Mouse (Mus musculus) forebrain, postnatal 0 days (tissue): Measurements from ENCODE around the gene Pigs. TPM values are rescaled to one million over a fixed set of nuclear protein-coding genes. Genes with fewer than 3 reads are reported as not detected.

Source experiments
- ATAC-seq: fragments of 200-750 bp; cut with Nextera tagmentation; 2 replicates; pipeline ENCODE4 v1.8.0; 2017; ENCODE audit warnings: mild to moderate bottlenecking, moderate library complexity
- DNase-seq: peaks from one replicate; pipeline ENCODE4 v3.0.0-alpha.2; 2015
- H3K27ac ChIP-seq: fragments of 300-500 bp; sonication (generic); 2 replicates; pipeline ENCODE4 v1.5.1; 2014; ENCODE audit warnings: low read depth, mild to moderate bottlenecking, antibody characterized with exemption, low read length, moderate library complexity, mixed read lengths
- H3K27me3 ChIP-seq: fragments of 300-500 bp; sonication (generic); 2 replicates; pipeline ENCODE4 v1.6.1; 2014; ENCODE audit warnings: mild to moderate bottlenecking, low read length, mixed read lengths; ENCODE audit not compliant: insufficient read depth
- H3K36me3 ChIP-seq: fragments of 300-500 bp; sonication (generic); 2 replicates; pipeline ENCODE4 v1.6.1; 2014; ENCODE audit warnings: mild to moderate bottlenecking, moderate library complexity; ENCODE audit not compliant: insufficient read depth
- H3K4me1 ChIP-seq: fragments of 300-500 bp; sonication (generic); 2 replicates; pipeline ENCODE4 v1.6.1; 2014; ENCODE audit warnings: antibody characterized with exemption; ENCODE audit not compliant: insufficient read depth
- H3K4me2 ChIP-seq: fragments of 300-500 bp; sonication (generic); 2 replicates; pipeline ENCODE4 v1.6.1; 2014; ENCODE audit warnings: low read depth, mild to moderate bottlenecking, moderate library complexity
- H3K4me3 ChIP-seq: fragments of 300-500 bp; sonication (generic); 2 replicates; pipeline ENCODE4 v1.5.1; 2014; ENCODE audit warnings: low read depth, low read length, mixed read lengths
- H3K9ac ChIP-seq: fragments of 300-500 bp; sonication (generic); 2 replicates; pipeline ENCODE4 v1.6.1; 2014; ENCODE audit warnings: mild to moderate bottlenecking
- H3K9me3 ChIP-seq: fragments of 300-500 bp; sonication (generic); 2 replicates; pipeline ENCODE4 v1.6.1; 2016; ENCODE audit warnings: low read length
- CTCF ChIP-seq: sonication (generic); IDR thresholded peaks from 2 replicates; pipeline ENCODE4 v1.5.1; 2016; ENCODE audit warnings: antibody characterized with exemption, control low read depth, low read depth
- WGBS: fragments of 180-500 bp; shearing (Covaris S2); extraction: QIAGEN DNeasy Blood & Tissue Kit; methylation state at CpG from one replicate; pipeline ENCODE4 v1.1.7; 2014; 5-methylcytosine and 5-hydroxymethylcytosine counted together
- polyA plus RNA-seq: library from polyadenylated mRNA; unstranded; fragments of >200 nt; fragmentation: Nextera tagmentation; extraction: Ambion mirVana; gene quantifications from 2 replicates; pipeline ENCODE4 v1.2.1, GENCODE M21; 2015
- total RNA-seq: library from RNA; depleted of rRNA; stranded (reverse); fragments of >200 nt; gene quantifications from 2 replicates; pipeline ENCODE4 v1.2.3, GENCODE M21; 2014

The Pigs gene
- total and polyA plus RNA-seq, 2 experiments from 2014 or later = 43.1 to 76.8 TPM

DNA sequence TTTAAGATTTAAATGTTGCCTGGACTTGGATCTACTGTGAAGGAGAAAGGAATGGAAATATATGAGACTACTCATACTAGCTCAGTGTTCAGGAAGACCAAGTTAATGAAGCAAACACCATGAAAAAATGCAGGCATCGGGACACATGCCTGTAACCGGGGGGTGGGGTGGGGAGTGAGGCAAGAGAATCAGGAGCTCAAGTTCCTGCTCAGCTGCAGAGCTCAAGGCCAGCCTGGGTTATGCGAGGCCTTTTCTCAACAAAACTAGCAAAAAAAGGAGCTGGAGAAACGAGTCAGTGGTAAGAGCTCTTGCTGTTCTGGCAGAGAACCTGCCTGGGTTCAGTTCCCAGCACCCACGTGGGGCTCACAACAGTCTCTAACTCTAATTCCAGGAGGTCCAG, 5.8 kb downstream of the Pigs start:
- Histone ChIP-seq H3K4me3 (no peak overlapping the region), H3K9me3 (no peaks in the 10 kb centered on the region), H3K4me1 (no peaks in the 10 kb centered on the region), H3K9ac (no peak overlapping the region), H3K4me2 (no peak overlapping the region), H3K27me3 (no peaks in the 10 kb centered on the region), H3K36me3 (peaks cover 46% of the 10 kb centered on the region), H3K27ac (no peak overlapping the region)
- no peak for TF ChIP-seq CTCF
- DNase-seq (no peak), ATAC-seq (no peak)
- WGBS = 98% methylated on average over 5 of the region's 5 CpGs

DNA sequence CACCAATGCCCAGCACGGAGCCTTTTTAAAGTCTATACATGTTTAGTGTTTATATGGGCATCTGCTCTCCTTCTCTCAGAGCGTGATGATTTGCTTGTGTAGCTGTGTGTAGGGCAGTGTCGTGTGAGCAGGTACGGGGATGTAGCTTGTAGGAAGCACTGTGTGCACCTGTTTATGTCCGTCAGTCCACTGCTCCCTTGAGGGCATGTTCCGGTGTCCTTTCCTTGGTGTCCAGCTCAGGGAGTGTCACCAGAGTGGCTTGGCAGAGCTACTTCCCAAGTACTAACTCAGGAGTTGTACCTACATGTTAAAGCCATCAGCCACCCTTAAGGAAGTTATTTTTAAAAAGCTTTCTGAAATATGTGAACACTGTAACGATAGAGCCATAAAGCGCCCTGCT, 8.8 kb downstream of the Pigs start:
- Histone ChIP-seq H3K27me3 (no peaks in the 10 kb centered on the region), H3K4me3 (no peak overlapping the region), H3K4me2 (no peak overlapping the region), H3K36me3 (peaks cover 61% of the 10 kb centered on the region), H3K27ac (no peak overlapping the region), H3K9me3 (no peaks in the 10 kb centered on the region), H3K4me1 (no peaks in the 10 kb centered on the region), H3K9ac (no peak overlapping the region)
- WGBS = 96% methylated on average over 8 of the region's 8 CpGs
- DNase-seq = no peak
- ATAC-seq = no peak
- TF ChIP-seq CTCF = no peak

DNA sequence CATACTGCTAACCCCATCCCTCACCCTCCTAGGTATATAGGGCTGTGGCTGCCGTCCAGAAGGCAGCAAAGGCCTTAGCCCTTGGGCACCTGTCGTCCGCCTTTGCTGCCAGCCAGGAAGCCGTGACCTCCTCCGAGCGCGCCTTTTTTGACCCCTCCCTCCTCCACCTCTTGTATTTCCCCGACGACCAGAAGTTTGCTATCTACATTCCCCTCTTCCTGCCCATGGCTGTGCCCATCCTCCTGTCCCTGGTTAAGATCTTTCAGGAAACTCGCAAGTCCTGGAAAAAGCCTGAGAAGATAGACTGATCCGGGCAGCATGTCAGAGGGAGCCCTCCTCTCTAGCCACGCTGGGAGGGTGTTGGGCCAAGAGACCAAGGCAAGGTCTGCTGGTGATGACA, 13.5 kb downstream of the Pigs start:
- ATAC-seq (no peak), DNase-seq (no peak)
- no peaks in the 10 kb centered on the region for H3K9me3 ChIP-seq
- no peak for TF ChIP-seq CTCF
- no peak overlapping the region for H3K27ac ChIP-seq
- H3K36me3 ChIP-seq = peaks cover 29% of the 10 kb centered on the region
- no peaks in the 10 kb centered on the region for H3K4me1 ChIP-seq
- no peak overlapping the region for H3K9ac ChIP-seq
- 87% methylated on average over 12 of the region's 12 CpGs for WGBS
- H3K4me3 ChIP-seq = no peak overlapping the region
- no peaks in the 10 kb centered on the region for H3K27me3 ChIP-seq
- H3K4me2 ChIP-seq = no peak overlapping the region

DNA sequence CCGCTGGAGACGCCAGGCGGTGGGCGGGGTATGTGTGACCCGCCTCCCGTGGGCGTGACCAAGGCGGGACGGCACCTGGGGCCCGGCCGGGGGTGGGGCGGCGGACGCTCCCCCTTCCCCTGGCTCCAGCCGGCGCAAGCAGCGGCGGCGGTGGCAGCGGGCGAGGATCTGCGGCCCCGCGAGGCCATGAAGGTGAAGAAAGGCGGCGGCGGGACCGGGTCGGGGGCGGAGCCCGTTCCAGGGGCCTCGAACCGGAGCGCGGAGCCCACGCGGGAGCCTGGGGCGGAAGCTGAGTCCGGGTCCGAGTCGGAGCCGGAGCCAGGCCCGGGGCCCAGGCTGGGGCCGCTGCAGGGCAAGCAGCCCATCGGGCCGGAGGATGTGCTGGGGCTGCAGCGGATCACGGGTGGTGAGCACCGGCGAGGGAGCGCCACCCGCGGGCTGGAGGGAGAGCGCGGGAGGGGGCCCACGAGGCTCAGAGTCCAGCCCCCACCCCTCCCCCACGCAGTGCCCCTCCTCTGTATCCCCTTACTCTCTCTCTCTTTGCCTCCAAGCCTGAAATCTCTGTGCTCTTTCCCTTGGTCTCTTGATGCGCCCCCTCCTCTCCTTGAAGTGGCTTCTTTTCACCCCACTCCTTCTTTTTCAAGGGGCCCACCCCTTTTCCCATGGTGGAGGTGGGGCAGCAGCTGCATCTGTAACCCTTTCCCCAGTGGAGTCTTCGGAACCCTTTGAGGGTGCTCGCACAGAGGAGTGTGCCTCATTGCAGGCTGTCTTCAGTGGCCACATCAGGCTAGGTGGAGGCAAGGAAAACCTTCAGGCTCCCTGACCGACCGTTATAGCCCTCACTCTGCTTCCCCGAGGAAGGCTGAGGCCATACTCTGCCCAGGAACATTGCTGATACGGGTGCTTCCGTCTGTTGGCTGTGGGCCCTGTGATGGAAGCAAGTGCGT, 15.4 kb downstream of the Pigs start, which contains the start of gene Unc119:
TSS of gene Unc119 (plus strand) at position 102 of the 947 bp plus-strand sequence.
- ATAC-seq (peak; percentile 86), DNase-seq (peak; percentile 84)
- whole genome bisulfite sequencing = 1% methylated on average over 57 of the region's 66 CpGs
- Histone ChIP-seq H3K9me3 (no peaks in the 10 kb centered on the region), H3K4me2 (peak within 1 kb of the TSS; percentile 63), H3K27ac (peak within 1 kb of the TSS; percentile 85), H3K9ac (peak within 1 kb of the TSS; percentile 92), H3K4me1 (no peaks in the 10 kb centered on the region), H3K36me3 (peaks cover 24% of the 10 kb centered on the region), H3K4me3 (peak within 1 kb of the TSS; percentile 83), H3K27me3 (no peaks in the 10 kb centered on the region)
- TF ChIP-seq CTCF = no peak

DNA sequence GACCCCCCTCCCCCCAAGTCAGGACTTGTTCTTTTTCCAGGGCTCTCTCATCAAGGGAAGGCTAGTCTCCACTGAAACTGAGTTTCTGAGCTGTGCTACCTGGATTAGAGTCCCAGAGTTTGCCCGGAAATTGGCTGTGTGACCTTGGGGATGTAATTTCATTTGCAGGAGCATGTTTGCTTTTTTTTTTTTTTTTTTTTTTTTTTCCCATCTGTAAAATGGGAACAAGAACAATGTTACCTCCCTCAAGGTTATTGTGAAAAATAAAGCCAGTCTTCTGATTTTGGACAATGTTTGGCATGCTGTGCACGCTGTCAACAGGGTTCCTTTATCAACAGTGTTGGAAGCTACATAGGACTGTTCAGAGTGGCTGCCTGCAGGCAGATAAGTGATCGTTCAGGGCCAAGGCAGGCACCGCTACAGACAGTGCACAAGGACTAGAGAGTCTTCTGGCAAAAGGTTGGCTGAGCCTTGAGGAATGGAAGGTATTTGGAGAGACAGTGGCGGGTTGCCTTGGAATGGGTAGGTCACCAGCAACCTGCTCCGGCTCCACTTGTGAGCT, 16.2 kb downstream of the Pigs start:
- DNase-seq = no peak

DNA sequence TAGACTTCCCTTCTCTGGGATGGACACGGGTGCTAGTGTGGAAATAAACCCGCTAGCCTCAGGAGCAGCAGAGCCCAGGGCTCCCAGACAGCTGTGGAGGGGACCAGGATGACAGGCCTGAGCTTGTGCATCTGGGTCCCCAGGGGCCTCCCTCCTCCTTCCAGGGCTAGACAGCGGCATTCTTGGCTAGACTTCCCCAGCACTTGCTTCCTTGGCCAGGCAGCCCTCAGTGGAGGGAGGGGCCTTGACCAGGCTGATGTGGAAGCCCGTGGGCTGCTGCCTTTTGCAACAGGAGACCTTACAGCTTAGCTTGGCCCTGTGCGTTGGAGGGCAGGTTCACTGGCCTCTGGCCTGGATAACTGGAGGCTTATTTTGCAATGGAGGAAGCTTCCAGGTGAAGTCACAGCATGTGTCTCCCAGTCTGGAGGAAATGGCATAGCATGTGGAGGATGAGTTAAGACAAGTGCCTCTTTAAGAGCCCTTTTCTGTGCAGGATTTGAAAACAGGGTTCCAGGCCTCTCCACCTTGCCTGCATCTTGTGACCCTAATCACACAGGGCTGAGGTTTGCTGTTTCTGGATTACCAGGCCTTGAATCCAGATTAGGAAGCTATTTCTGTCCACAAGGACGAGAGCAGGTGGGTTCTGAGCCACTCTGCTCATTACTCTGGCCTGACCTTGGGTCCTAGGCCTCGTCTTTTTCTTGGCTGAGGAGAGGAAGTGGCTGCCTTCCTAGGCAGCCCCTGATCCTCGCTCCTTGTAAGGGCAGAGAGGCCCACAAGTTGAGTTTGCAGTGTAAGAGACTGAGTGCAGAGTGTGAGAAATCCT, 16.9 kb downstream of the Pigs start:
- DNase-seq = no peak
- Histone ChIP-seq H3K4me1 (no peaks in the 10 kb centered on the region), H3K36me3 (peaks cover 20% of the 10 kb centered on the region; the same call in 1 of the 2 replicates), H3K4me2 (peak overlapping the region; percentile 63), H3K4me3 (no peak overlapping the region), H3K9me3 (no peaks in the 10 kb centered on the region), H3K27ac (no peak overlapping the region), H3K27me3 (no peaks in the 10 kb centered on the region), H3K9ac (peak overlapping the region; percentile 22; the same call in 1 of the 2 replicates)
- 54% methylated on average over 8 of the region's 8 CpGs for WGBS
- no peak for TF ChIP-seq CTCF
- no peak for ATAC-seq

More for the DNA sequence above, 16.2 kb downstream of the Pigs start:
- no peaks in the 10 kb centered on the region for H3K4me1 ChIP-seq
- peak overlapping the region; percentile 92 for H3K9ac ChIP-seq
- H3K36me3 ChIP-seq = peaks cover 22% of the 10 kb centered on the region
- peak overlapping the region; percentile 85; the same call in 1 of the 2 replicates for H3K27ac ChIP-seq
- 77% methylated on average over 6 of the region's 6 CpGs for WGBS
- H3K27me3 ChIP-seq = no peaks in the 10 kb centered on the region
- H3K4me2 ChIP-seq = peak overlapping the region; percentile 63
- no peak for ATAC-seq
- no peak for TF ChIP-seq CTCF
- H3K9me3 ChIP-seq = no peaks in the 10 kb centered on the region
- peak overlapping the region; percentile 83 for H3K4me3 ChIP-seq
